Mouse (Mus musculus): ENCODE measurements around the gene 1700001F09Rik. TPM values are rescaled to one million over a fixed set of nuclear protein-coding genes. Genes with fewer than 3 reads are reported as not detected.
"Not testable (repeated sequence)": the region's sequence is repeated elsewhere in the genome, so short reads cannot be mapped to it uniquely, and the experiment has no call there.

The 1700001F09Rik gene
- polyA plus RNA-seq, 1 experiment from 2014 or later: not detected

DNA sequence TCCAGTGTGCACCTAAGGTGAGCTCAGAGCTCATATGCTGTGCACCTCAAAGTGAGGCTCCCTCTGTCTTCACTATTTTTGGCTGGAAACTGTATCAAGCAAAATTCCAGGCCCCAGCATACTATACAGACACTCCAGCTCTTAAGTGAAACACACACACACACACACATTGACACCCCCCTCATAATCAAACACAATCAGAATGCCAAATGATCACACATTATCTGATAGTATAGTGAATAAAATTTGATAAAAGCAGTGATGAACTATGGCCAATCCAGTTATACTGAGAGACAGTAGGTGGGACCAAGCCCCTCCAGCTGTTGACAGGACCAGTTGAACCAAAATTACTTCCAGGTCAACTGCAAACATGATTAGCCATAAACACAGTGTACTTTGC lies 28.1 kb downstream of the 1700001F09Rik start:
- not testable (repeated sequence) for ATAC-seq (replicated peaks; ENCODE audit: insufficient number of reproducible peaks, low FRiP score, low TSS enrichment, low read depth); DNase-seq (ENCODE audit: low spot score); H3K4me1 ChIP-seq (ENCODE audit: control insufficient read depth, insufficient read depth, low read length); H3K36me3 ChIP-seq (replicated peaks; ENCODE audit: control insufficient read depth, insufficient read depth, low read depth, low read length); H3K27ac ChIP-seq (replicated peaks; ENCODE audit: low read depth, low read length); H3K27me3 ChIP-seq (ENCODE audit: control insufficient read depth, insufficient read depth, low read length); H3K4me3 ChIP-seq (ENCODE audit: low read depth, low read length); H3K9ac ChIP-seq (replicated peaks; ENCODE audit: low read length); H3K4me2 ChIP-seq (ENCODE audit: low read depth, low read length); H3K9me3 ChIP-seq (replicated peaks; ENCODE audit: control insufficient read depth, low read length)

- H3K4me2 ChIP-seq (ENCODE audit: low read depth, low read length); ATAC-seq (replicated peaks; ENCODE audit: insufficient number of reproducible peaks, low FRiP score, low TSS enrichment, low read depth); H3K27me3 ChIP-seq (ENCODE audit: control insufficient read depth, insufficient read depth, low read length); H3K36me3 ChIP-seq (replicated peaks; ENCODE audit: control insufficient read depth, insufficient read depth, low read depth, low read length); H3K4me1 ChIP-seq (ENCODE audit: control insufficient read depth, insufficient read depth, low read length); H3K4me3 ChIP-seq (ENCODE audit: low read depth, low read length); H3K27ac ChIP-seq (replicated peaks; ENCODE audit: low read depth, low read length); DNase-seq (ENCODE audit: low spot score); H3K9me3 ChIP-seq (replicated peaks; ENCODE audit: control insufficient read depth, low read length); H3K9ac ChIP-seq (replicated peaks; ENCODE audit: low read length): not testable (repeated sequence)
- WGBS: 82% methylated on average over 3 of the region's 3 CpGs
These were observed 54.1 kb downstream of the 1700001F09Rik start, which contains the start of gene Gm8127 for GRCm38 (mm10) chr14:43293503-43293902. Gm8127 (minus strand) TSS chr14:43293832.

Other genes starting within 250 kb of the 1700001F09Rik start
- not detected in 2 replicates for gene Gm8104, start 247.2 kb downstream of the 1700001F09Rik start, polyA plus RNA-seq (2014; fragmentation: Nextera tagmentation; extraction: Ambion mirVana)
- gene Gm7233, start 167.9 kb downstream of the 1700001F09Rik start, polyA plus RNA-seq (2014; fragmentation: Nextera tagmentation; extraction: Ambion mirVana): not detected in 2 replicates
- not detected in 2 replicates for gene Gm8122, start 112.5 kb downstream of the 1700001F09Rik start, polyA plus RNA-seq (2014; fragmentation: Nextera tagmentation; extraction: Ambion mirVana)
- not detected in 2 replicates for gene Gm8126, start 89.2 kb downstream of the 1700001F09Rik start, polyA plus RNA-seq (2014; fragmentation: Nextera tagmentation; extraction: Ambion mirVana)
- gene Gm9732, start 72.8 kb downstream of the 1700001F09Rik start, polyA plus RNA-seq (2014; fragmentation: Nextera tagmentation; extraction: Ambion mirVana): not detected in 2 replicates
- gene Gm8127, start 54.0 kb downstream of the 1700001F09Rik start, polyA plus RNA-seq (2014; fragmentation: Nextera tagmentation; extraction: Ambion mirVana): not detected in 2 replicates
- gene Gm8138, start 68.5 kb upstream of the 1700001F09Rik start, polyA plus RNA-seq (2014; fragmentation: Nextera tagmentation; extraction: Ambion mirVana): not detected in 2 replicates
- gene Gm5799, start 195.8 kb upstream of the 1700001F09Rik start, polyA plus RNA-seq (2014; fragmentation: Nextera tagmentation; extraction: Ambion mirVana): not detected in 2 replicates
- not detected in 2 replicates for gene Gm17654, start 231.3 kb upstream of the 1700001F09Rik start, polyA plus RNA-seq (2014; fragmentation: Nextera tagmentation; extraction: Ambion mirVana)

Data from embryonic facial prominence, embryonic 11.5 days (tissue).